Mouse (Mus musculus) left cerebral cortex, adult 18-20 months (tissue): ENCODE results near the gene Ecd. TPM values are rescaled to one million over a fixed set of nuclear protein-coding genes. Genes with fewer than 3 reads are reported as not detected.

Source experiments
- DNase-seq, 2 experiments: peaks; one replicate each; pipeline ENCODE4 v3.0.0; 2021 to 2022; ENCODE audit warnings: low spot score in 2 of 2, mixed read lengths in 1 of 2
- long read RNA-seq, 2 experiments: library from polyadenylated mRNA; stranded (forward); transcript quantifications; one replicate each; pipeline ENCODE4 v2.0.0; 2021
- total RNA-seq, 2 experiments: library from RNA; stranded (reverse); gene quantifications; 2 replicates each; pipeline ENCODE4 v1.2.3; 2021

Ecd gene
- 10 to 100 TPM; 32.4 to 39.2 TPM for total RNA-seq
- long read RNA-seq, experiment 1, transcript Ecd-201 (14 exons, 3,132 nt) = major isoform, 49 of 55 reads
- long read RNA-seq, experiment 1, partial matches to known transcripts = 4 of 55 reads
- long read RNA-seq, experiment 1, other reads (novel, unspliced or antisense) = 2 of 55 reads
- long read RNA-seq, experiment 2, transcript Ecd-201 (14 exons, 3,132 nt) = major isoform, 26 of 32 reads
- long read RNA-seq, experiment 2, partial matches to known transcripts = 4 of 32 reads
- long read RNA-seq, experiment 2, other reads (novel, unspliced or antisense) = 2 of 32 reads

GRCm38 (mm10) chr14:20347991-20348541 is at the start of gene Ecd, which contains the start of gene Fam149b:
Ecd (minus strand) TSS chr14:20348121.
Fam149b (plus strand) TSS chr14:20348162.
- DNase-seq = peak; percentile 91 to 92

DNA sequence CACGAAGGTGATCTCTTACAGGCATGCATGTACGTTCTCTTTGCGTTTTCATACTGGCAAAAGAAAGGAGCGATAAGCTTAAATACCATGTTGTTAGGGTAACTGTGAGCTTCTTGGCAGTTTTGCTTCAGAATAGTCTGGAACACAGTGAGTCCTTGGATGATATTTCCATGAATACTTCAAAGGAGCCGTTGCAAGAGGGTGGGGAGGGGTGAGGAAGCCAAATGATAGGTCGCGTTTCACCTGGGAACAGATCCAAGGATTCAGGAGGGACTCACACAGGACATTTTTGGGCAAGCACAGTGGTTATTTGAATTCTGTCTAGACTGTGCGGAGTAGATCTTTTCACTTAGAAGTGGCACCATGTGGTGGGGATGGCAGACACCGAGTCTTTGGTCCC is 49.3 kb upstream of the Ecd start:
- DNase-seq = no peak

- DNase-seq = peak; percentile 91 to 96
These were observed 45.4 kb upstream of the Ecd start, which contains the start of gene Mrps16 for GRCm38 (mm10) chr14:20393205-20393913. Mrps16 (minus strand) TSS chr14:20393634.

DNA sequence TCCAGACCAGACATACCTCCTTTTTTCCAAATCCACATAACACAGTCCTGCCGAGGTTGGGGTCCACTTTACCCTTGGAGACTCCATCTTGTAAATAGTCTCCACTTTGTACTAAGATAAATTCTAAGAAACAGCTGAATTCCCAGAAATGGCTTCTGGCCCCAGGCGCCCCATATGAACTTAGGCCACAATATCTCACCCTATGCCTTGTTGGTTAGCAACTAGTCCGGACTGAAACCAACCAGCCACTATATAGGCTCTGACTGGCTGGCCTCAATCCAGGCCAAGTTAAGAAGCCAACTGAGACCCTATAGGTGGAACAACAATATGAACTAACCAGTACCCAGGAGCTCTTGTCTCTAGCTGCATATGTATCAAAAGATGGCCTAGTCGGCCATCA is 44.4 kb upstream of the Ecd start:
- no peak for DNase-seq

DNA sequence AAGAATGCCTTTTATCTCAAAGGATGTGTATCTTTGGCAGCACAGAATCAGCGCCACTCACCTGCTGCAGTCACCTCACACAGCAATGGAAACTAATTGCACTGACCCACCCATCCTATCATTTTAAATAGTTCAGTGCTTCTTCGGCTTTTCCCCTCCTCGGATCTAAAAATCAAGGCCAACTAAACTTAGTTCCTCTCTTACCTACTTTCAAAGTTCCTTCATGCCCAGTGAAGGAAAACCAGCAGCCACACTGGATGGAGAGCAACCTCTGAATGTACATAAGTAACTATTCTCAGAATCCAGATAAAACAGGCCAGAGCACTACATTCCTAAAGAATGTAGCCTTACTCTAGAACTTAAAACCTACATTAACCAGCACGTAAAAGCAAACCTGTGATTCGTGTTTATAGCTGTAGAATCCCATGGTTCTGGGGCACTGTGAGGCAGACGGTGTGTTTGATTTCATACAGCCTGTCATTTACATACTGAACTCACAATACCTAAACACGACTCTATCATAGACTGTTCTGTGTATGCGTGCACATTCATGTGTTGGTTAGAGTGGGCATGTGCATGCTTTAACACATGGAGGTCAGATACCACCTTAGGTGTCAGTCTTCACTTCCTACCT is 41.6 kb upstream of the Ecd start:
- no peak for DNase-seq

GRCm38 (mm10) chr14:20388441-20389129 is 40.7 kb upstream of the Ecd start, which contains the start of gene Dnajc9:
Dnajc9 (minus strand) TSS chr14:20388910.
- peak; percentile 96 for DNase-seq

- no peak for DNase-seq
These were observed 32.0 kb upstream of the Ecd start for GRCm38 (mm10) chr14:20379753-20380430.

- DNase-seq = no peak
These were observed 31.2 kb upstream of the Ecd start for GRCm38 (mm10) chr14:20379087-20379640.

DNA sequence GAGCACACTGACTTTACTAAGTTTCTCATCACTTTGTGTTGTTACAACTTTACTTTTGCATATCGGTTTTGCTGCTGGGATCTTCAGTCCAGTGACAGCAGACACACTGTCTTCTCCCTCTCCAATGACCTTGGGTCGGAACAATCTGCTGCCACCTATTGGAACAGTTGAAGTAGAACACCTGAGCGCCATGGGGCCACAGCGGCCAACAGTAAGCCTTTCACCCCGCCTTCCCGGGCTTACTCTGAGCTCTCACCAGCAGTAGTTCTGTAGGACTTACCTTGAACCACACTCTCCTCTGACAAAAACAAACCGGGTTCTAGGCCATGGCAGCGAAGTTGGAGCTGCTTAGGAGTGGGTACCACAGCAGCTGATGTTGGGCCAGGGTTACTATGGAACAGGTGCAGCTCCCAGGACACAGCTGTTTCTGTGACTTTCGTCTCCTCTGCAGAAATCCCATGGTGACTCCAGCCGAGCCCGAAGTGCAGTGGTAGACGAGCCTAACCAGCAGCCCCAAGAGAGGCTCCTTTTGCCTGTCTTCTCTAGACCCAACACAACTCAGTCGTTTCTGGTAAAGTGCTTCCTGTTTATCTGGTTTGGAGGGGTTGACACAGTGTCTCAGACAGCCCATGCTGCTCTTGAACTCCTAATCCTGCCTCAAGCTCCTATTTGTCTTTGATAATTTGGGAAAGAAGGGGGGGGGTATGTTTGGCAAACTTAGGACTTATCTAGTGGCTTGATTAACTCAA is 30.6 kb upstream of the Ecd start:
- DNase-seq = no peak

DNA sequence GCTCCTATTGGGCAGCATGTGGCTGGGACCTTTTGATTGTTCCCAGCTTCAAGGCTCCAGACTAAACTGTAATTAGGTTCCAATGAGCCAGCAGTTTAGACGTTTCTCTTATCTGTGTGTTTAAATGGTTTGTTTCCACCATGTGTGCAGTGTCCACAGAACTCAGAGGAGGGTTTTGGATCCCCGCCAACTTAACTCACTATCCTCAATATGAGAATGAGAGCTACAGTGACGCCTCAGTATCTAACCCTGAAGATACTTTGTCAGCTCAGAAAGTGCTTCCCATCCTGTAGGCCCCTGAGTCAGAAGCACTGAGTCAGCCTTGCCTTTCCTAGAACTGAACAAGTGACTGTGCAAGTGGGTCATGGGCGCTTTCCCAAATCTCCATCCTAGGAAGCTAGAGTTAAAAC is 29.2 kb upstream of the Ecd start:
- no peak for DNase-seq

DNA sequence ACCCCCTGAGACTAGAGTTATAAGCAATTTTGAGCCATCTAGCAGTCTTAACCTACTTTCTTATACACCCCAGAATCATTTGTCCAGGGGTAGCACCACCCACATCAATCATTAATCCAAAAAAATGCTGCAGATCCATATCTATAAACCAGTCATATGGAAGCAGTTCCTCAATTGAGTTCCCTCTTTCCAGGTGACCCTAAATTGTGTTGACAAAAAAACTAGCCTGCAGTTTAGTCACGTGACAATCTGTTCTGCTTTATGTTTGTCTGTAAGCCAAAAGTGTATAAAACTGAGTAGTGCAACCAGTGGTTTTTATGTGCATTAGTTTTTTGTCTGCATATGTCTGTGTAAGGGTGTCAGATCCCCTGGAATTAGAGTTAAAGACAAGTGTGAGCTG is 23.9 kb upstream of the Ecd start:
- DNase-seq = no peak

DNA sequence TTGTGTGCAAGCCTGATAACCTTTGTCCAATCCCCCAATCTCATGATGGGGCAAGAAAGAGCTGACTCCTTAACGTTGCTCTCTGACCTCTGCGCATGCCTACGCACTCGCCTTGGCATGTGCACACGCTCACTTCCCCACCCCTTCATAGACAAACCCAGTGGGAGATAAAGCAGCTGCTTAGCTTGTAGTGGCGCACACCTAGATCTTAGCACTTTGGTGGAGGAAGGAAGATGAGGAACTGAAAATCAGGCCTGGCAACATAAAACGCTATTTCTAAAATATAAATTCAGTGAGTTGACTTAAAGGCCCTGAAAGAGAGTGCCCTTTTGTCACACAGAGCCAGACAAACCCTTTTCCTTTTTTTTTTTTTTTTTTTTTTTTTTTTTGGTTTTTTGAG is 22.9 kb upstream of the Ecd start:
- no peak for DNase-seq

- DNase-seq = no peak
These were observed 20.4 kb upstream of the Ecd start for GRCm38 (mm10) chr14:20368271-20368670.

- DNase-seq = no peak
These were observed 15.3 kb upstream of the Ecd start for GRCm38 (mm10) chr14:20363230-20363629.

GRCm38 (mm10) chr14:20347441-20347990 is 405 bp downstream of the Ecd start:
- no peak for DNase-seq

- no peak for DNase-seq
These were observed 2.0 kb downstream of the Ecd start for GRCm38 (mm10) chr14:20345885-20346284.

GRCm38 (mm10) chr14:20340866-20341265 is 7.1 kb downstream of the Ecd start:
- DNase-seq = no peak

DNA sequence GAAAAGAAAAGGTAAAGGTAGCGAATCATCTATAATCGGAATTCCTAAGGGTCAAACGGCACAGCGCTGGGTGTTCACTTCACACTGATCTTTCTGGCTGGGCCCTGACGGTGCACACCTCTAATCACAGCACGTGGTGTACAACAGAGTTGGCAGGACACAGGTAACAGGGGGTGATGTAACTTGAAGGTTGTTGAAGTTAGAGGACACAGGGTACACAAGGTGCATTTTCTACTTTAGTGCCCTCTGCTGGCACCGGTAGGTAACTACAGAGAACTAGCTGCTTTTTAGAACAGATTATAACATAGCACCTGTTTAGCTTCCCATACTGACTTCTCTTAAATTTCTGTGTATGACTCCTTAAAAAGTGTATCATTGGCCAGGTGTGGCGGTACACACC is 7.8 kb downstream of the Ecd start:
- no peak for DNase-seq

DNA sequence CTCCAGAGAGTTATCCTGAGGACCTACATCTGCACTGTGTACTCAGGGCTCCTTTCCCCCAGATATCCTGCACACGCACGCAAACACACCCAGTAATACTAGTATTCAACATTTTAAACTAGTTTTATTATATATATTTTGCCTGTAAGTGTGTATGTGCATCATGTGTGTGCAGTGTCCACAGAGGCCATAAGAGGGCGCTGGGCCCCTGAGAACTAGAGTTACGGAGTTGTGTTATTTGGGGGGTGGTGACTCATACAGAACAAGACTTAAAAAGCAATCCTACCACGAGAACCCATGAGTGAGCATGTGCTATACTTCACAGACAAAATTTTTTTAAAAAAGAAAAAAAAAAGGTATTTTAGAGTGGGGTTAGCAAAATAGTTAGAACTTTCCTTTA is 8.5 kb downstream of the Ecd start:
- no peak for DNase-seq
